Mouse (Mus musculus) hindbrain, embryonic 16.5 days (tissue): ENCODE measurements around the gene Hist1h2ai. TPM values are rescaled to one million over a fixed set of nuclear protein-coding genes. Genes with fewer than 3 reads are reported as not detected.

ENCODE experiments used
- microRNA-seq: library from miRNA; unstranded; fragments of <30 nt; microRNA quantifications from one replicate; pipeline ENCODE4, GENCODE M21; 2017
- polyA plus RNA-seq: library from polyadenylated mRNA; unstranded; fragments of >200 nt; fragmentation: Nextera tagmentation; extraction: Ambion mirVana; gene quantifications from 2 replicates; pipeline ENCODE4 v1.2.1, GENCODE M21; 2015

The Hist1h2ai gene
- polyA plus RNA-seq, 1 experiment from 2014 or later: 5.1 TPM

Small RNA genes lying within 50 kb of the gene (microRNA-seq; reads per million reads assigned to microRNA genes)
- gene Gm44357 (not detected), gene Gm44367 (not detected), gene Gm44454 (not detected)

Other genes starting within 250 kb of the Hist1h2ai start
- 2.5 and 3.2 TPM in 2 replicates for gene Nkapl, start 247.9 kb upstream of the Hist1h2ai start, polyA plus RNA-seq
- 10.8 and 11.3 TPM in 2 replicates for gene Zkscan4, start 237.5 kb upstream of the Hist1h2ai start, polyA plus RNA-seq
- gene Gm10065, start 237.0 kb upstream of the Hist1h2ai start, polyA plus RNA-seq: not detected in 2 replicates
- 0.64 and 2.0 TPM in 2 replicates for gene AK157302, start 221.2 kb upstream of the Hist1h2ai start, polyA plus RNA-seq
- 6.5 and 23.7 TPM in 2 replicates for gene Gm11273, start 215.0 kb upstream of the Hist1h2ai start, polyA plus RNA-seq
- gene Zkscan8, start 185.3 kb upstream of the Hist1h2ai start, polyA plus RNA-seq: 4.3 and 4.4 TPM in 2 replicates
- gene Olfr1366, start 173.6 kb upstream of the Hist1h2ai start, polyA plus RNA-seq: 0.11 and 0.13 TPM in 2 replicates
- 0.05 and 0.09 TPM in 2 replicates for gene Olfr1535, start 156.5 kb upstream of the Hist1h2ai start, polyA plus RNA-seq
- gene Olfr1364, start 134.7 kb upstream of the Hist1h2ai start, polyA plus RNA-seq: not detected in 2 replicates
- not detected in 2 replicates for gene Olfr1362, start 102.4 kb upstream of the Hist1h2ai start, polyA plus RNA-seq
- gene Olfr11, start 73.9 kb upstream of the Hist1h2ai start, polyA plus RNA-seq: 0.05 TPM in 1 of 2 replicates, not detected in the other
- gene Olfr1361, start 53.0 kb upstream of the Hist1h2ai start, polyA plus RNA-seq: not detected in 2 replicates
- gene Olfr1360, start 39.0 kb upstream of the Hist1h2ai start, polyA plus RNA-seq: not detected in 2 replicates
- gene Olfr1359, start 18.3 kb upstream of the Hist1h2ai start, polyA plus RNA-seq: not detected in 2 replicates
- not detected in 2 replicates for gene Hist1h2bl, start 279 bp upstream of the Hist1h2ai start, polyA plus RNA-seq
- gene Hist1h3h, start 1.2 kb downstream of the Hist1h2ai start, polyA plus RNA-seq: 0.98 TPM in 1 of 2 replicates, not detected in the other
- gene Hist1h2bm, start 5.6 kb downstream of the Hist1h2ai start, polyA plus RNA-seq: 0.50 and 1.2 TPM in 2 replicates
- 0.35 and 0.55 TPM in 2 replicates for gene Hist1h4j, start 18.6 kb downstream of the Hist1h2ai start, polyA plus RNA-seq
- not detected in 2 replicates for gene Hist1h4k, start 34.1 kb downstream of the Hist1h2ai start, polyA plus RNA-seq
- 3.3 and 4.8 TPM in 2 replicates for gene Hist1h2ak, start 37.4 kb downstream of the Hist1h2ai start, polyA plus RNA-seq
- gene Hist1h2bn, start 37.7 kb downstream of the Hist1h2ai start, polyA plus RNA-seq: not detected in 2 replicates
- 2.7 and 3.1 TPM in 2 replicates for gene Hist1h1b, start 64.2 kb downstream of the Hist1h2ai start, polyA plus RNA-seq
- 19.4 and 19.7 TPM in 2 replicates for gene Hist1h3i, start 66.9 kb downstream of the Hist1h2ai start, polyA plus RNA-seq
- gene Hist1h2an, start 70.8 kb downstream of the Hist1h2ai start, polyA plus RNA-seq: 1.2 TPM in 1 of 2 replicates, not detected in the other
- not detected in 2 replicates for gene Hist1h2bp, start 71.0 kb downstream of the Hist1h2ai start, polyA plus RNA-seq
- gene Hist1h2bq, start 93.8 kb downstream of the Hist1h2ai start, polyA plus RNA-seq: 4.0 and 4.4 TPM in 2 replicates
- gene Hist1h2ao, start 94.0 kb downstream of the Hist1h2ai start, polyA plus RNA-seq: not detected in 2 replicates
- not detected in 2 replicates for gene Hist1h4m, start 95.3 kb downstream of the Hist1h2ai start, polyA plus RNA-seq
- gene Hist1h4n, start 115.8 kb downstream of the Hist1h2ai start, polyA plus RNA-seq: 2.9 and 4.2 TPM in 2 replicates
- 530 and 568 TPM in 2 replicates for gene Hist1h2ap, start 117.1 kb downstream of the Hist1h2ai start, polyA plus RNA-seq
- 3.8 and 4.2 TPM in 2 replicates for gene Hist1h2br, start 117.3 kb downstream of the Hist1h2ai start, polyA plus RNA-seq
- 10.6 and 12.4 TPM in 2 replicates for gene Zfp184, start 228.7 kb downstream of the Hist1h2ai start, polyA plus RNA-seq